Mouse (Mus musculus) forebrain, embryonic 16.5 days (tissue): ENCODE data around the gene Crls1. TPM values are rescaled to one million over a fixed set of nuclear protein-coding genes. Genes with fewer than 3 reads are reported as not detected.

Experiments used
- ATAC-seq: fragments of 200-750 bp; cut with Nextera tagmentation; 2 replicates; pipeline ENCODE4 v1.8.0; 2017; ENCODE audit warnings: mild to moderate bottlenecking, moderate library complexity
- H3K27ac ChIP-seq: fragments of 300-500 bp; sonication (generic); 2 replicates; pipeline ENCODE4 v1.5.1; 2014; ENCODE audit warnings: low read length, control low read depth
- H3K27me3 ChIP-seq: fragments of 300-500 bp; sonication (generic); replicated peaks from 2 replicates; pipeline ENCODE4 v1.6.1; 2014; ENCODE audit warnings: low read length; ENCODE audit not compliant: control insufficient read depth, insufficient read depth
- H3K36me3 ChIP-seq: fragments of 300-500 bp; sonication (generic); 2 replicates; pipeline ENCODE4 v1.6.1; 2014; ENCODE audit not compliant: control insufficient read depth, insufficient read depth
- H3K4me1 ChIP-seq: fragments of 300-500 bp; sonication (generic); replicated peaks from 2 replicates; pipeline ENCODE4 v1.6.1; 2014; ENCODE audit warnings: low read length; ENCODE audit not compliant: control insufficient read depth, insufficient read depth
- H3K4me2 ChIP-seq: fragments of 300-500 bp; sonication (generic); 2 replicates; pipeline ENCODE4 v1.6.1; 2014; ENCODE audit warnings: mild to moderate bottlenecking, low read length, control low read depth
- H3K4me3 ChIP-seq: fragments of 300-500 bp; sonication (generic); replicated peaks from 2 replicates; pipeline ENCODE4 v1.5.1; 2014; ENCODE audit warnings: mild to moderate bottlenecking, low read length, control low read depth
- H3K9ac ChIP-seq: fragments of 300-500 bp; sonication (generic); replicated peaks from 2 replicates; pipeline ENCODE4 v1.6.1; 2014; ENCODE audit warnings: low read depth, low read length, control low read depth
- H3K9me3 ChIP-seq: fragments of 300-500 bp; sonication (generic); 2 replicates; pipeline ENCODE4 v1.6.1; 2016; ENCODE audit warnings: low read length; ENCODE audit not compliant: control insufficient read depth
- WGBS: fragments of 180-500 bp; shearing (Covaris S2); extraction: QIAGEN DNeasy Blood & Tissue Kit; methylation state at CpG from one replicate; pipeline ENCODE4 v1.1.7; 2014; 5-methylcytosine and 5-hydroxymethylcytosine counted together
- polyA plus RNA-seq: library from polyadenylated mRNA; unstranded; fragments of >200 nt; fragmentation: Nextera tagmentation; extraction: Ambion mirVana; gene quantifications from 2 replicates; pipeline ENCODE4 v1.2.1, GENCODE M21; 2015

Crls1 gene
- polyA plus RNA-seq, 1 experiment from 2014 or later = 7.2 TPM

- H3K9me3 ChIP-seq = no peaks in the 10 kb centered on the region
- peaks cover 17% of the 10 kb centered on the region for H3K27me3 ChIP-seq
- ATAC-seq = peak; percentile 89
- H3K36me3 ChIP-seq = no peaks in the 10 kb centered on the region
- under 1% methylated on average over 58 of the region's 58 CpGs for WGBS
- peak overlapping the region; percentile 48 for H3K9ac ChIP-seq
- peaks cover 14% of the 10 kb centered on the region for H3K4me1 ChIP-seq
- H3K27ac ChIP-seq = no peak overlapping the region
- peak overlapping the region; percentile 86 for H3K4me2 ChIP-seq
- peak overlapping the region; percentile 54 for H3K4me3 ChIP-seq
These were observed 33.0 kb downstream of the Crls1 start for GRCm38 (mm10) chr2:132879261-132880044.

- H3K27me3 ChIP-seq = peaks cover 17% of the 10 kb centered on the region
- ATAC-seq = no peak
- peaks cover 14% of the 10 kb centered on the region for H3K4me1 ChIP-seq
- H3K4me2 ChIP-seq = peak within 1 kb of the TSS; percentile 86
- peak within 1 kb of the TSS; percentile 48 for H3K9ac ChIP-seq
- no peak within 1 kb of the TSS for H3K27ac ChIP-seq
- H3K36me3 ChIP-seq = no peaks in the 10 kb centered on the region
- peak within 1 kb of the TSS; percentile 54 for H3K4me3 ChIP-seq
- 8% methylated on average over 12 of the region's 12 CpGs for WGBS
- H3K9me3 ChIP-seq = no peaks in the 10 kb centered on the region
These were observed 34.6 kb downstream of the Crls1 start, which contains the start of gene Lrrn4 for GRCm38 (mm10) chr2:132880844-132881645. Lrrn4 (minus strand) TSS chr2:132880891.

DNA sequence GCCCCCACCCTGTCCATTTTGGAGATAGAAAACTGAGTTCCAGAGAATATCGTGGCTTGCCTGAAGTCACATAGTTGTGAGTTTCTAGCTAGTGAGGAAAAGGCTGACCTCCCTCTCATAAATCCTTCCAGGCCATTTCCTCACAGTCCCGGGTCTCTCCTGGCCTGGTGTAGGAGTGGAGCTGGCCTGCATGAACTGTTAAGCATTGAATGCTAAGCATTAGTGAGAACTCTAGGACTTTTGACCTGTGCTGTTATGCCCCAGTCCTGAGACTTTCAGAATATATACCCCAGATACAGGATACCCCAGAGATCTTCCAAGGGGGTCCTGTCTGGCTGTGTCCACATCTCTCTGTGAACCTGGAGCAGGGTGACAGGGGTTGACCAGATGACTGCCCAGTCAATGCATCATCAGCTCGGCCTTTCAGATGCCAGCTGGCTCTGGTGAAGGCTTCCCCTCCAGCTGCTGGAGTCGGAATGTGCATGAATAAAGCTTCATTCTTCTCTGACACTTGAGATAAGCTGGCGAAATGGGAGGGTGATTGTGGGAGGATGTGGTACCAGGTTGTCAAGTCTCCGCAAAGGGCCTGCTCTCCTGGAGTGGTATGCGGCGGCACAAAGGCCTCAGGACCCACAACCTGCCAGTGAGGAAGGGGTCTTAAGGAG is 38.0 kb downstream of the Crls1 start:
- Histone ChIP-seq H3K4me1 (peaks cover 8% of the 10 kb centered on the region), H3K9ac (no peak overlapping the region), H3K9me3 (no peaks in the 10 kb centered on the region), H3K4me3 (no peak overlapping the region), H3K36me3 (no peaks in the 10 kb centered on the region), H3K27me3 (0 out of 2 replicates have a peak, but pooled peaks cover 8% of the 10 kb centered on the region), H3K27ac (no peak overlapping the region), H3K4me2 (no peak overlapping the region)
- WGBS = 81% methylated on average over 8 of the region's 8 CpGs
- ATAC-seq = no peak

- Histone ChIP-seq H3K27me3 (0 out of 2 replicates have a peak, but pooled peaks cover 6% of the 10 kb centered on the region), H3K9me3 (no peaks in the 10 kb centered on the region), H3K4me2 (no peak overlapping the region), H3K9ac (no peak overlapping the region), H3K4me3 (no peak overlapping the region), H3K27ac (no peak overlapping the region), H3K36me3 (no peaks in the 10 kb centered on the region), H3K4me1 (no peaks in the 10 kb centered on the region)
- no peak for ATAC-seq
- WGBS = 88% methylated on average over 7 of the region's 7 CpGs
These were observed 38.8 kb downstream of the Crls1 start for GRCm38 (mm10) chr2:132885312-132885711.

DNA sequence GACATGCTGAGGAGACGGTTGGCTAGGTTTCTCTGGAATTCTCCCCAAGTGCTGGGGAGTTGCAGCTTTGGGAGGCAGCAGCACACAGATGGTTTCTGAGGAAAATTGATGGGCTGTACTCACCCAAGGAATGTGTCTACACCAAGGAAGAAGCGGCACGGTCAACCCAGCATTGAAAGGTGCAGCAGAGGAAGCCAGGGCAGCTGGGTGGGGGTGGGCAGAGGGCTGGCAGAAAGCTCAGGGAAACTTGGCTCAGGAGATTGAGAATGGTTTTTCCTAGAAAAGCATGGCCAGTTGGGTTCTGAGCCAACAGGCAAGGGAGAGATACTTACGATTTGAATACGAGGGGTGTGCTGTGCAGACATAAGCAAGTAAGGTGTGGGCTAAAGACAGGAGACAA is 47.4 kb downstream of the Crls1 start:
- Histone ChIP-seq H3K4me1 (no peaks in the 10 kb centered on the region), H3K36me3 (no peaks in the 10 kb centered on the region), H3K27ac (no peak overlapping the region), H3K27me3 (no peaks in the 10 kb centered on the region), H3K9me3 (no peaks in the 10 kb centered on the region), H3K4me2 (no peak overlapping the region), H3K9ac (no peak overlapping the region), H3K4me3 (no peak overlapping the region)
- 75% methylated on average over 5 of the region's 5 CpGs for WGBS
- 0 out of 2 replicates have a peak, but pooled peaks have one; percentile 40 for ATAC-seq

- ATAC-seq = no peak
- Histone ChIP-seq H3K36me3 (no peaks in the 10 kb centered on the region), H3K4me1 (no peaks in the 10 kb centered on the region), H3K9me3 (no peaks in the 10 kb centered on the region), H3K27me3 (no peaks in the 10 kb centered on the region), H3K4me2 (no peak overlapping the region), H3K4me3 (no peak overlapping the region), H3K9ac (no peak overlapping the region), H3K27ac (no peak overlapping the region)
- 64% methylated on average over 1 of the region's 1 CpGs for WGBS
These were observed 51.7 kb downstream of the Crls1 start for GRCm38 (mm10) chr2:132898211-132898610.

GRCm38 (mm10) chr2:132900596-132900995 is 54.1 kb downstream of the Crls1 start:
- 87% methylated on average over 1 of the region's 1 CpGs for WGBS
- no peak overlapping the region for H3K9ac ChIP-seq
- ATAC-seq = no peak

GRCm38 (mm10) chr2:132901636-132902035 is 55.2 kb downstream of the Crls1 start:
- H3K27ac ChIP-seq = no peak overlapping the region
- no peak overlapping the region for H3K4me3 ChIP-seq
- no peak for ATAC-seq
- no peaks in the 10 kb centered on the region for H3K36me3 ChIP-seq
- no peak overlapping the region for H3K4me2 ChIP-seq
- H3K27me3 ChIP-seq = no peaks in the 10 kb centered on the region
- WGBS = 76% methylated on average over 4 of the region's 4 CpGs
- H3K9ac ChIP-seq = no peak overlapping the region
- H3K9me3 ChIP-seq = no peaks in the 10 kb centered on the region
- H3K4me1 ChIP-seq = no peaks in the 10 kb centered on the region

More at GRCm38 (mm10) chr2:132900596-132900995, 54.1 kb downstream of the Crls1 start:
- Histone ChIP-seq H3K27me3 (no peaks in the 10 kb centered on the region), H3K9me3 (no peaks in the 10 kb centered on the region), H3K27ac (no peak overlapping the region), H3K4me3 (no peak overlapping the region), H3K36me3 (no peaks in the 10 kb centered on the region), H3K4me2 (no peak overlapping the region), H3K4me1 (no peaks in the 10 kb centered on the region)

- H3K9ac ChIP-seq = no peak overlapping the region
- WGBS = 66% methylated on average over 4 of the region's 4 CpGs
- no peak overlapping the region for H3K4me2 ChIP-seq
- ATAC-seq = no peak
- H3K36me3 ChIP-seq = no peaks in the 10 kb centered on the region
- H3K4me1 ChIP-seq = no peaks in the 10 kb centered on the region
- no peak overlapping the region for H3K27ac ChIP-seq
- H3K27me3 ChIP-seq = no peaks in the 10 kb centered on the region
- no peaks in the 10 kb centered on the region for H3K9me3 ChIP-seq
- no peak overlapping the region for H3K4me3 ChIP-seq
These were observed 55.6 kb downstream of the Crls1 start for GRCm38 (mm10) chr2:132902056-132902455.
